Mouse (Mus musculus): ENCODE data around the gene Mrpl24. TPM values are rescaled to one million over a fixed set of nuclear protein-coding genes. Genes with fewer than 3 reads are reported as not detected.

Mrpl24 gene
- 160 and 176 TPM in 2 replicates for total RNA-seq (2012; rRNA removed)
- total RNA-seq (2014; rRNA removed) = 166 and 168 TPM in 2 replicates
- 123 and 156 TPM in 2 replicates for polyA plus RNA-seq (2012; ENCODE audit: insufficient read length, low read depth)

DNA sequence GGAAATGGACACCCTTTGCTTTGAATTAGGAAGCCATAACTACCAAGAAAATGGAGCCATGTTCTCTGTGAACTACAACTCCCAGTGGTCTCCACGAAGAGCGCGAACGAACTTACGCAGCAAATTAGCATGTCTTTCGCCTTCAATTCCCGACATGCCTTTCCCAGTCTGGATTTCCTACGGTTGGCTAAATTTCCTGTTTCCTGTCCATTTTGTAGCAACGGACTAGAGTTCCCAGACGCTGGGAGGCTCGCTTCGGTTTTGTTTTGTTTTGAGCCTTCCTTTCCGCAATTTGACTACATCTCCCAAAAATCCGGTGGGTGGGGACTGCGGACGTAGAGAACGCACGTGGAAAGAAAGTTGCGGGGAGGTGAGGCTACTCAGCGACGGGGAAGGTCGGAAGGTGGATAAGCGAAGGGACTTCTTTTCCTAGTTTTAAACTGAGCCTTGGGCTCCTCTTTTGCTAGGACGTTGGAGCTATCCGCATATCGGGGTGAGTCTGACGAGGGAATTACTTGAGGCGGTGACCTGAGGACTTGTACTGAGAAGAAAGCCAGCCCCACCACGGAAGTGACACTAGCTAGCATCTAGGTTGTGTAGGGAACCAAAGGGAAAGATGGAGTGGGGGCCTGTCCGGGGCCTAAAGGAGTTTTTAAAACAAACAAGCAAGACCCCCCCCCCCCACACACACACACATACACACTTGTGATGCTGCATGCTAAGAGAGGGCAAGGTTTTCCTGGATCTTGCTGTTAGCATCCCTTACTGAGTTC, at the start of gene Mrpl24:
Mrpl24 (plus strand) TSS at position 171 of the 773 bp plus-strand sequence.
- TF ChIP-seq KAT2A (IDR thresholded peaks at IDR 0.05; ENCODE audit: insufficient replicate concordance, low read length) (peak; percentile 94; the same call in 1 of the 2 replicates), NRF1 (IDR thresholded peaks at IDR 0.05; ENCODE audit: low read depth, low read length) (peak; percentile 67), UBTF (IDR thresholded peaks at IDR 0.05; ENCODE audit: low read depth, low read length) (0 out of 2 replicates have a peak, but pooled peaks have one; percentile 7), MEF2A (IDR thresholded peaks at IDR 0.05; ENCODE audit: borderline replicate concordance, low read depth, low read length) (0 out of 2 replicates have a peak, but pooled peaks have one; percentile 27), MXI1 (IDR thresholded peaks at IDR 0.05; ENCODE audit: low read depth, low read length) (peak; percentile 98), CHD2 (IDR thresholded peaks at IDR 0.05; ENCODE audit: low read length) (no peak; the same call in 1 of the 2 replicates), RAD21 (IDR thresholded peaks at IDR 0.05; ENCODE audit: low read depth, low read length) (no peak), ETS1 (conservative IDR thresholded peaks at IDR 0.05; ENCODE audit: low read depth, low read length) (no peak), JUN (IDR thresholded peaks at IDR 0.05; ENCODE audit: insufficient read depth, low read depth, low read length) (no peak), CTCF (conservative IDR thresholded peaks at IDR 0.05 in 1 of 2, IDR thresholded peaks at IDR 0.05 in 1 of 2; ENCODE audit: low read depth in 2 of 2, low read length in 2 of 2) (no peak), USF2 (conservative IDR thresholded peaks at IDR 0.05; ENCODE audit: low read depth, low read length) (no peak), ZKSCAN1 (IDR thresholded peaks at IDR 0.05; ENCODE audit: borderline replicate concordance, low read depth, low read length) (no peak), ZMIZ1 (IDR thresholded peaks at IDR 0.05; ENCODE audit: low read depth, low read length) (0 out of 2 replicates have a peak, but pooled peaks have one; percentile 53), MYC (IDR thresholded peaks at IDR 0.05; ENCODE audit: low read depth, low read length) (peak; percentile 91), BHLHE40 (IDR thresholded peaks at IDR 0.05; ENCODE audit: low read depth, low read length) (peak; percentile 66), ELF1 (IDR thresholded peaks at IDR 0.05; ENCODE audit: low read depth, low read length) (peak; percentile 82), IRF4 (IDR thresholded peaks at IDR 0.05; ENCODE audit: low read depth, low read length) (peak; percentile 6; the same call in 1 of the 2 replicates), HCFC1 (IDR thresholded peaks at IDR 0.05; ENCODE audit: low read depth, low read length) (peak; percentile 98), MAFK (IDR thresholded peaks at IDR 0.05; ENCODE audit: insufficient replicate concordance, low read length) (0 out of 2 replicates have a peak, but pooled peaks have one; percentile 16), MAX (IDR thresholded peaks at IDR 0.05; ENCODE audit: low read length) (peak; percentile 88), TBP (conservative IDR thresholded peaks at IDR 0.05; ENCODE audit: low read depth, low read length) (peak; percentile 75), E2F4 (IDR thresholded peaks at IDR 0.05; ENCODE audit: insufficient replicate concordance, low read depth, low read length) (peak; percentile 96), EP300 (IDR thresholded peaks at IDR 0.05; ENCODE audit: low read length) (no peak), SIN3A (IDR thresholded peaks at IDR 0.05; ENCODE audit: low read length) (peak; percentile 71), RCOR1 (conservative IDR thresholded peaks at IDR 0.05; ENCODE audit: low read depth, low read length) (no peak), NELFE (IDR thresholded peaks at IDR 0.05; ENCODE audit: low read depth, low read length) (peak; percentile 73), TCF12 (IDR thresholded peaks at IDR 0.05; ENCODE audit: low read depth, low read length) (peak; percentile 56), MAZ (IDR thresholded peaks at IDR 0.05; ENCODE audit: low read depth, low read length) (0 out of 2 replicates have a peak, but pooled peaks have one; percentile 25), POLR2A (IDR thresholded peaks at IDR 0.05; ENCODE audit: low read depth, low read length) (peak; percentile 69), JUND (conservative IDR thresholded peaks at IDR 0.05; ENCODE audit: low read depth, low read length) (no peak; the same call in none of the 2 replicates), GABPA (IDR thresholded peaks at IDR 0.05; ENCODE audit: insufficient replicate concordance, low read depth, low read length) (peak; percentile 40; the same call in 1 of the 2 replicates)
- Histone ChIP-seq H3K79me2 (replicated peaks; ENCODE audit: control insufficient read depth, extremely low read depth, insufficient read depth, poor library complexity, severe bottlenecking) (peaks cover 16% of the 10 kb centered on the region), H3K27ac (ENCODE audit: insufficient read depth, low read depth) (peak within 1 kb of the TSS; percentile 51; the same call in 1 of the 2 replicates), H3K27me3 (replicated peaks) (no peaks in the 10 kb centered on the region), H3K4me2 (ENCODE audit: insufficient read depth, low read depth, poor library complexity, severe bottlenecking) (peak within 1 kb of the TSS; percentile 90), H3K4me3 (replicated peaks in 1 of 3; ENCODE audit: low read depth in 2 of 3, low read length in 2 of 3, poor library complexity in 1 of 3) (peak within 1 kb of the TSS; percentile 70 to 83 (median 81)), H3K4me1 (ENCODE audit: control insufficient read depth in 1 of 2, insufficient read depth in 2 of 2) (peaks cover 0 to 19% of the 10 kb centered on the region in 2 experiments; a peak in 1 of 4 replicates), H3K9ac (ENCODE audit: insufficient read depth, low read depth) (peak within 1 kb of the TSS; percentile 87), H3K9me3 (replicated peaks; ENCODE audit: low read length) (no peaks in the 10 kb centered on the region), H3K36me3 (replicated peaks in 1 of 2; ENCODE audit: control insufficient read depth in 1 of 2, insufficient read depth in 1 of 2, low read length in 1 of 2) (peaks cover 38 to 66% of the 10 kb centered on the region in 2 experiments)
- in situ Hi-C loops (cut with MboI; ENCODE audit: low pct_ligation_motif_present, low pct_unique_long_range_greater_than_20kb, low sequenced_read_pairs) = no loop called here
- DNase-seq (ENCODE audit: extremely low read depth) = peak; percentile 77
- dilution Hi-C loops (cut with MboI; ENCODE audit: extremely low pct_ligation_motif_present, extremely low pct_unique_long_range_greater_than_20kb, low sequenced_read_pairs) = no loop called here
